Mouse (Mus musculus): Measurements from ENCODE around the gene Hilpda.

The Hilpda gene

GRCm38 (mm10) chr6:29278513-29279267 is 6.4 kb downstream of the Hilpda start:
- DNase-seq (ENCODE audit: low spot score), result peak; percentile 93

- no peak for DNase-seq (ENCODE audit: low spot score)
Observed at GRCm38 (mm10) chr6:29279293-29279692, 7.0 kb downstream of the Hilpda start, which contains the start of gene Fam71f2. TSS of gene Fam71f2 (plus strand) at chr6:29279593.

GRCm38 (mm10) chr6:29280671-29281070 is 8.4 kb downstream of the Hilpda start:
- DNase-seq (ENCODE audit: low spot score), result no peak

DNA sequence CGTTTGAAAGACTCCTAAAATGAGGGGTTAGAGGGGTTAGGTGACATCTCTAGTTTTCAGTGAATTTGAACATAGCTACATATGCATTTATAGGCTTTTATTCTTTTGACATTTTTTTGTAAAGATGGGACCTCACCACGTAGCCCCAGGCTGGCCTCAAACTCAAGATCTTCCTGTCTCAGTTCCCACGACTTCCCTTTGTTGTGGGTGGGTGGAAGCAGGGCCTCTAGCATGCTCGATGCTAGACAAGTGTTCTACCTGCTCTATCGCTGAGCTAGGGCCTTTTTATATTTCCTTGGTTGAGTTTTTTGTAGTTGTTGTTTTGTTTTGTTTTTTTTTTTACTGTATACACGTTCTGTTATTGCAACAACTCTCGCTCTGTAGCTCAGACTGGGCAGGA is 14.6 kb downstream of the Hilpda start:
- DNase-seq (ENCODE audit: low spot score), result no peak

DNA sequence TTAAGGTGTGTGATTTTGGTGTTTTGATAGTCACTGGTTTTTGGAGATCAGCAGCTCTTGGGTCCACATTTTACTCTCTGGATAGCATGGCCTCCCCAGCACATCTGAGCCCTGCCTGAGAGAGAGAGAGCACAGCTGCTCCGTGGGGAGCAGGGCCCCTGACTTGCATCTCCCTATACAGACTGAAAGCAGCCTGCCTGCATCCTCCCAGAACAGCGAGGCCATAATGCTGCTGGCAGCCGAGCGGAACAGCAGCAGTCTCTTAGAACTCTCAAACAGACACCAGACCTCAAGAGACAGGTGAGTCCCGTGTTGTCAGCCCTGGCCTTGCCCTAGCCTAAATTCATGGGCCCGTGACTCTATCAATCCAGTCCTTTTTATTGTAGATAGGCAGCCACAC is 15.2 kb downstream of the Hilpda start:
- no peak for DNase-seq (ENCODE audit: low spot score)

DNA sequence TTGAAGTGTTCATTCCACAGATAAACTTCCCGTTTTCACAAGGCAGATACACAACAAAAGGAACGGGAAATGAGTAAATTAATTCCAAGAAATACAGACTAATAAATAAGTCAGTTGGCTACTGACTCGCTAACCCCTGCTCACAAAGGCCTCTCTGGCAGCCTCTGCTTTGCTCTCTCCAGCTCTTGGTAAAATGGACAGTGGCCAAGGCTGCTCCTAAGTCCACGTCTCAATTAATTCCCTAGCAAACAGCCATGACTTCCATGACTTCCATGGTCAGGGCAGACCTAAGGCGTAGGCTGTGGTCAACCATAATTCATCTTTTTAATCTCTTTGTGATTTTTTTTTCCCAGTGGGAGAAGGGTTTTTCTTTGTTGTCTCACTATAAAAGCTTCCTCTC is 15.7 kb downstream of the Hilpda start:
- DNase-seq (ENCODE audit: low spot score), result peak; percentile 93

DNA sequence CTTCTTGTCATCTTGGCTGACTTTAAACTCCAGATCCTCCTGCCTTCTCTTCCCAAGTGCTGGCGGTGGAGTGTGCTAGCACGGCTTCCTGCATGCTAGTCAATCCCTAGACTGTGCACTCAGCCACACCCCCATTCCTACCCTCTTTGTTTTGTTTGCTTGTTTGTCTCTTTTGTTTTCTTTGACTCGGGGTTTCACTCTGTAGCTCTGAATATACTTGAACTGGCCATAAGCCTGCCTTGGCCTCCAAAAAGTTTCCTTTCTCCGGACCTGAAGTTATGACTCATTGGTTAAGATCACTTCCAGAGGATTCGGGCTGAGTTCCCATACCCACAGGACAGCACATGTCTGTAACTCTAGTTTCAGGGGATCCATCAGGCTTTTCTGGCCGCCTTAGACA is 16.4 kb downstream of the Hilpda start:
- peak; percentile 81 for DNase-seq (ENCODE audit: low spot score)

GRCm38 (mm10) chr6:29299112-29299511 is 26.8 kb downstream of the Hilpda start:
- no peak for DNase-seq (ENCODE audit: low spot score)

- DNase-seq (ENCODE audit: low spot score), result no peak
Observed at GRCm38 (mm10) chr6:29303251-29303650, 31.0 kb downstream of the Hilpda start.

GRCm38 (mm10) chr6:29303726-29304125 is 31.4 kb downstream of the Hilpda start:
- DNase-seq (ENCODE audit: low spot score), result no peak

DNA sequence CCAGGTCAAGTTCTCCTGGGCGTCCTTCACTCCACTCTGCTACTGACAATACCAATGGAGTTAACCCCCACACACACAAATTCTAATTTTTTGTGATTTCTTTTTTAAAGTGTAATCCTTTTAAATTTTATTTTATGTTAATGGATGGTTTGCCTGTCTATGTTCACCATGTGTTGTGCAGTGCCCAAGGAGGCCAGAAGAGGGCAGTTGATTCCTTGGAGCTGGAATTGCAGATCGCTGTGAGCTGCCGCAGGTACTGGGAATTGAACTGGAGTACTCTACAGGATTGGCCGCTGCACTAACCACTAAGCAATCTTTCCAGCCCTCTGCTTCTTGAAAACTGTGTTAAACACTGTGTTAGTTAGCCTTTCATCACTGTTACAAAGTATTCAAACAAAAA is 33.2 kb downstream of the Hilpda start:
- no peak for DNase-seq (ENCODE audit: low spot score)

- no peak for DNase-seq (ENCODE audit: low spot score)
Observed at GRCm38 (mm10) chr6:29308846-29309605, 36.7 kb downstream of the Hilpda start.

DNA sequence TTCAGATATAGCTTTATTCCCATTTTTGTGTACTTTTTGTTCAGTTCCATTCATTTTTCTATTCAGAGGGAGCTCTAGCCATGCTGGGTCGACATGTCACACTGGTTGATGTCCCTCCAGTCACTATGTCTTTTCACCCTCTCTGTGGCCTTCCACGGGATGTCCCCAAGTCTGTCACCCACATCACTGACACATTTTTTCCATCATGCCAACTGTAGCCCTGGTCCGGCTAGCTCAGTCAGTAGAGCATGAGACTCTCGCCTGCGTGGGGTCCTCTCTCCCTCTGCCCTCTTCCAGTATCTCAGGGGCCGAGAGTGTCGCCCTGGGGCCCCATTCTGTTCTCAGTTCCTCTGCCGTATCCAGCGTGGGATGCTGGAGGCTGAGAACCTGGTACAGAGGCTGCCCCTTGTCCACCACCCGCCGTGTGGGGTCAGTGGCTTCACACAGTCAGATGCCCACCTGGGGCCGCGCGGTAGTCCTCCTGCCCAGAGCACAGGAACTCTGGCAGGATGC is 41.5 kb downstream of the Hilpda start:
- no peak for DNase-seq (ENCODE audit: low spot score)

DNA sequence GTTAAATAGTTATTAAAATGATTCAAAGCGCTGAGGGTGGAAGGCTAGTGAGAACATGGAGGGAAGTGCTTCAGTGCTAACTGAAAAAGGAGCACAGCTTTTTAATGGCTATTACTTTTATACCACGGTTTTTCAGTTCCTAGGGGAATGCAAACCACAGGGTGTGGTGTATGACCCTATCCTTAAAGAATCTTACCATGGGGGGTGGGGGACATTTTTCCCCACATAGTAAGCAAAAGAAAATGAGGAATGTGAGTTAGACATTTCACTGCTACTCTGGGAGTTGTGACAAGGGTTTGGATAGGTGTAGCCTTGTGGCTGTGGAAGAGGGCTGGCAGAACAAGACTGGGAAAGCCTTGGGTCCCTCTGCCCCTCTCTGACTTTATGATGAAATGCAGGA is 45.0 kb downstream of the Hilpda start:
- DNase-seq (ENCODE audit: low spot score), result no peak

GRCm38 (mm10) chr6:29317941-29318340 is 45.7 kb downstream of the Hilpda start:
- peak; percentile 21 for DNase-seq (ENCODE audit: low spot score)

- peak; percentile 57 for DNase-seq (ENCODE audit: low spot score)
Observed at GRCm38 (mm10) chr6:29318879-29319278, 46.6 kb downstream of the Hilpda start, which contains the start of gene Fam71f1. TSS of gene Fam71f1 (plus strand) at chr6:29319140.

- DNase-seq (ENCODE audit: low spot score), result no peak
Observed at GRCm38 (mm10) chr6:29321586-29321985, 49.3 kb downstream of the Hilpda start.

GRCm38 (mm10) chr6:29322147-29322546 is 49.9 kb downstream of the Hilpda start:
- no peak for DNase-seq (ENCODE audit: low spot score)

DNA sequence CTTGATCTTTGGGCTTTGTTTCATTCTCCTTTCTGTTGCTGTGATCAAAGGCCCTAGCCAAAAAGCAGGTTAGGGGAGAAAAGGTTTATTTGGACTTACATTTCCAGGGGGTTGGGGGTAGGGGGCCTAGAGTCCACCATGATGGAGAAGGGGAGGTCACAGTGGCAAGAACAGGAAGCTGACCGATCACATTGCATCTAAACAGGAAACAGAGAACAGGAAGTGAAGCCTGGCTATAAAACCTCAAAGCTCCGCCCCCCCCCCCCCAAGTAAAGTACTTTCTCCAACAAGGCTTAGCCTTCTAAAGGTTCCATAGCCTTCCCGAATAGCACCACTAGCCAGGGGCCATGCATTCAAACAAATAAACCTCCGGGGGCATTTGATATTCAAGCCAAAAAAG is 50.4 kb downstream of the Hilpda start:
- no peak for DNase-seq (ENCODE audit: low spot score)
